Mouse (Mus musculus): Measurements from ENCODE around the gene Cdrt4.

The Cdrt4 gene

GRCm38 (mm10) chr11:62997039-62997717 lies 46.2 kb downstream of the Cdrt4 start:
- no peak for DNase-seq

- DNase-seq, result peak; percentile 27
Observed at GRCm38 (mm10) chr11:62997718-62998281, 46.8 kb downstream of the Cdrt4 start.

DNA sequence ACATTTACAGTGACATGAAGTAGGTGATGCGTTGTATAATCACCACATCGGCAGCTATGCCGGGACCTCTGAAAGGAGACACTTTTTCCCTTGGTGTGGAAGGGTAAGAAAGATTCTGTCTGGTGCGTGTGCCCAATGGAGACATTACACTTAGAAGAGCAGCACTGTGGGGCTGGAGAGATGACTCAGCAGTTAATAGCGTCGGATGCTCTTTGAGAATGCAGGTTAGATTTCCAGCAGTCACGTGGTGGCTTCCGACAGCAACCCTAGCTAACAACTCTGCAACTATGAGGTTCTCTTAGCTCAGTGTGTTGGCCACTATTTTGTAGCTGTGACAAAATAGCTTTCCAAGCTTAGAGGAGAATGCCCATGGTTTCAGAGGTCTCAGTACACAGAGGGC lies 49.1 kb downstream of the Cdrt4 start:
- DNase-seq, result no peak

GRCm38 (mm10) chr11:63004617-63005016 lies 53.6 kb downstream of the Cdrt4 start:
- no peak for DNase-seq

DNA sequence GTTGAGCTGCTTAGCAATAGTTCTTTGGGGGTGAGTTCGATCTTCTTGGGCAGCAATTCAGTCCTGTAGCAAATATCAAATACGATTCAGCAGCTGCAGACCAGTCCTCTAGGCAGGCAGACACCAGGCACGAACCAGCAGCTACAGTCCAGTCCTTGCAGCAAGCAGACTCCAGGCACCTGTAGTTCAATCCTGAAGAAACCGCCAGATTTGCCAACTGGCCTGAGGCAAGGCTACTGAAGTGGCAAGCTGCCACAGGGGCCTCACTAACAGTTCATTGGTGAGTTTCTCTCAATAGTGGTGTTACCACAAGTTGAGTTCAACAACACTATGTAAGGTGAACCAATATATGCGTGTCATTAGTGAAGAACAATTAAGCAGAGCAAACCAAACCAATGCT lies 56.4 kb downstream of the Cdrt4 start:
- DNase-seq, result no peak

DNA sequence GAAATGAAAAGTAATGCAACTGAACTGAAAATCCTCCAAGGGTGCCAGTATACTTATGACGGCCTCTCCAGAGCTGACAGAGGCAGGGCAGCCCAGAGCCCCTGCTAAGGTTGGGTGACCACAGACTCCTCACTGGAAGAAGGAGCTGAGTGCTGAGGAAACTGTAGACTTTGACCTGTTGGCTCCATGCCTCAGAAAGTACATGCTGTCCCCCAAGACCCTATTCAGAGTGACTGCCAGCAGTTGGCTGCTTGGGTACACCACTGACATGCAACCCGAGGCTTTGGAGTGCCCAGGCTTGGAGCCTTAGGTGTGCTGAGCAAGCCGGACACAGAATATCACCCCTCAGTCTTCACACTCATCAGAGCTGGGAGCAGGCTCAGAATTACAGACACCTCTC lies 57.0 kb downstream of the Cdrt4 start:
- no peak for DNase-seq

GRCm38 (mm10) chr11:63009761-63010160 lies 58.8 kb downstream of the Cdrt4 start:
- DNase-seq, result no peak

- DNase-seq, result no peak
Observed at GRCm38 (mm10) chr11:63017327-63018082, 66.5 kb downstream of the Cdrt4 start.

- DNase-seq, result no peak
Observed at GRCm38 (mm10) chr11:63018083-63018622, 67.2 kb downstream of the Cdrt4 start.

GRCm38 (mm10) chr11:63020633-63021032 lies 69.6 kb downstream of the Cdrt4 start:
- DNase-seq, result no peak

DNA sequence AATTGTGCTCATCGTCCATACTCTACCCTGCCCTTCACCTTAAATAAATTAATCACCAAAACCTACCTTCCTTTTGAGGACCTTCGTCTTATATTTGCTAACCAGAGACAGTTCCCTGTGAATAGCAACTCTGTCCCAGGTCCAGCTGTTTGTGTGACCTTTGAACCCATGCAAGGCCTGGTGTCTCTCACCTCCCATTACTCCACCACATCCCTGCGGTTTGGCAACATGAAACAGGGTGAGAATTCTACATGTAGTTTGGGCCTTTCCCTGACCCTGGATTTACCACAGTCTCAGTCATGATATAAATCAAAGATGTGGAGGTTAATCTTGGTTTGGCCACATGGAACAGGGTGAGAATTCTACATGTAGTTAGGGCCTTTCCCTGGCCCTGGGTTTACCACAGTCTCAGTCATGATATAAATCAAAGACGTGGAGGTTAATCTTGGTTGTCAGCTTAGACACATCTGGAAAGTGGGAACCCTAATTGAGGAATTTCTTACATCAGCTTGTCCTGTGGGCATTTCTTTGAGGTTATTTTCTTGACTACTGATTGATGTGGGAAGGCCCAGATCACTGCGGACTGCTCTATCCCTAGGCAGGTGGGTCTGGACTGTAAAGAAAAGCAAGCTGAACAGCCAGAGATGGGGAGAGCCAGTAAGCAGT lies 70.3 kb downstream of the Cdrt4 start:
- no peak for DNase-seq

GRCm38 (mm10) chr11:63023461-63023860 lies 72.5 kb downstream of the Cdrt4 start:
- no peak for DNase-seq

GRCm38 (mm10) chr11:63024136-63024535 lies 73.1 kb downstream of the Cdrt4 start:
- DNase-seq, result no peak

- DNase-seq, result no peak
Observed at GRCm38 (mm10) chr11:63025476-63025875, 74.5 kb downstream of the Cdrt4 start.

DNA sequence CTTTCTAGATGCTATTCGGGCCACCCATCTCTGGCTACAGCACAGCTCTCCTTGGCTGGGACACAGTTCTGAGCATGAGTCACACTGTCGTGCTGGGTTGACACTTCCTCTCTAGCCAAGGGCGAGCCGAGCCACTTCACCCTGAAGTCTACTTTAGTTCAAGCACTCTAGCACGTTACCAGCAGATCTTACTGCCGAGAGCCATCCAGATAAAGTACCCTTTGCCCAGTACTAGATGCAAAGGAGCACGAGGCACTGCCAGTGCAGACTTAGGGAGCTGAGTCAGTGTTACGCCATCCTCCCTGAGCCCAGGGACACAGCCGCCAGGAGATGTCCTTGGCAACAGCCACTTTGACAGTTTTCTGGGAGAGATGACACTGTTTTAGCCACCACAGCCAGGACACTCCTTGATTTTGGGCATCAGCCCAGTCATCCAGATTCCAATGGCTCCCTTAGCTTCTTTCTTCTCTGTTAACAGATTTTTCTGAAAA lies 75.7 kb downstream of the Cdrt4 start:
- DNase-seq, result no peak

DNA sequence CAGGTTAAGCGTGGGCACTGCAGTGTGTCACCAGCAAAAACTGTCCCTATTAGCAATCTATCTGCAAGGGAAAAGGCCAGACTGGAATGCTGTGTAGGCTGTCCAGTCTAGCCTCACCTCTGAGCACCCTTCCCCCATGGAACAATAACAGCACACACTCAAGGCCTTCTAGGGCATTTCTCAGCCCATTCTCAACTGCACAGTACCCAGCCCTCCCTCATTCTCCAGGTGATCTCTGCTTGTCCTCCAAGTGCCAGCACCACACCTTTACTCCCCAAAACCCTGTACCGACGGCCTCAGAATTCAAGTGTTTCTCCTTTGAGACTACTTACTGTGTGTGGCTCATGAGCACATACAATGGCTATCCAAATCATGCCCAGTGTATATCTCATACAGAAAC lies 77.1 kb downstream of the Cdrt4 start:
- no peak for DNase-seq

- DNase-seq, result no peak
Observed at GRCm38 (mm10) chr11:63029148-63029714, 78.2 kb downstream of the Cdrt4 start.

GRCm38 (mm10) chr11:63029721-63030120 lies 78.7 kb downstream of the Cdrt4 start:
- DNase-seq, result no peak

DNA sequence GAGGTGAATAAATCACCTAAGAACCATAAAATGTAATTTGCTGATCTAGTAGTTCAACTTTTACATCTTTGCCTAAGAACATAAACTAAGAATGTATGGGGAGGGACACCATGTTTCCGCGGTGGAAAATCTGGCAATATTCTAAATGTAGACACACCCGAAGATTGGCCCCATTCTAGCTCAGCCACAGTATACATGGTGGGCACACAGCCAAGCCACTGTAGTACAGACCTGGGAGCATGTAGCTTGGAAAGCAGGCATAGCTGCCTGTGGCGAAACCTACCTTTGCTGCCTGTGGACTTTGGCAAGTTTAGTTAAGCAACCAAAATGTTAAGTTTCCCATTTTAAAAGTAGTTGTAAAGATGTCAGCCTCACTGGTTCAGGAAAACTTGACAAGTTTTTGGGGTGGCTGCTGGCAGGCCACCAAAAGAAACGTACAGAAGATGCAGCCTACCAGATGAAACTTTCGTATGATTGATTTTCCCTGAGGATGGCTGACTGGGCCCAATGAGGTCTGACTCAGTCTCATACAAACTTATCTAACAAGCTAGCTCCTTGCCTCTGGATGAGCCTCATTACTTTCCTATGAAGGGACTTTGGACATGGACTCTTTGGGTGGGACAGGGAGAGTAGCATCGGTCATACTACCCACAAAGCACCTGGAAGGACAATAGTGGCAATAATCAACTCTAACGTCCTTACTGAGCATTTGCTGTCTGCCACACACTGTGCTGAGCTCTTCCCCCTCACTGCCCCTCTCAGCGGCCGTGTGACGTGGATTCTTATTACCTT lies 84.6 kb downstream of the Cdrt4 start:
- DNase-seq, result no peak

GRCm38 (mm10) chr11:63040002-63040661 lies 89.1 kb downstream of the Cdrt4 start:
- no peak for DNase-seq

Data from right cerebral cortex, postnatal 4 days (tissue).